Mouse (Mus musculus): ENCODE measurements around the gene Evl.

- TF ChIP-seq HCFC1 (IDR thresholded peaks at IDR 0.05; ENCODE audit: borderline replicate concordance, insufficient read depth, low read length) (no peak), MAFK (IDR thresholded peaks at IDR 0.05; ENCODE audit: insufficient read depth, low read depth, low read length) (no peak), ZNF384 (IDR thresholded peaks at IDR 0.05; ENCODE audit: low read depth, low read length) (no peak), ZC3H11A (IDR thresholded peaks at IDR 0.05; ENCODE audit: borderline replicate concordance, low read depth, low read length) (no peak)
Observed at GRCm38 (mm10) chr12:108590131-108590530, 35.6 kb downstream of the Evl start.
